22 mouse cellular contexts compared by ENCODE assay signal in genomic region chr14:61367290-61367689, GRCm38 (mm10). TPM values are rescaled to one million over a fixed set of nuclear protein-coding genes. Genes with fewer than 3 reads are reported as not detected.
DNase-seq lines count a peak whose midpoint lies in the region; ATAC-seq and TF ChIP-seq lines count a peak whose summit lies in the region.
"Had no signal": no experiment of that assay in that cellular context is flagged by ENCODE, and none has a peak within 500 bp of the region (broad histone marks: within the 10 kb centered on the region; RNA-seq: fewer than 3 reads in every experiment).

No protein-coding gene starts in this region.

- no peak for TF ChIP-seq CTCF in thymus, adult 2 months (IDR thresholded peaks at IDR 0.05; ENCODE audit: borderline replicate concordance, control insufficient read depth, extremely low read depth, insufficient read depth, low read length, poor library complexity)

- DNase-seq in cerebellum, postnatal 14 days: peak; percentile 42 to 55
- DNase-seq in cerebellum, adult 9-11 months: no peak
- no peak for DNase-seq in frontal cortex, postnatal 25 days (ENCODE audit: low spot score in 2 of 2)
- DNase-seq in right cerebral cortex, adult 18-20 months: peak; percentile 23
- DNase-seq in right cerebral cortex, adult 2 months (ENCODE audit: low spot score in 2 of 2): no peak
- DNase-seq in thymus, adult 2 months: no peak
- DNase-seq: adrenal gland, postnatal 36 days; heart, postnatal 36 days; kidney, adult 8-10 months; kidney, postnatal 10 days; lung, adult 18-20 months; lung, postnatal 10 days; right cerebral cortex, postnatal 14 days had no signal

- H3K27ac ChIP-seq in thymus, adult 2 months (ENCODE audit: control insufficient read depth, insufficient read depth, low read length): no peak overlapping the region
- H3K27ac ChIP-seq: embryonic facial prominence, embryonic 15.5 days; heart, embryonic 15.5 days; hindbrain, embryonic 14.5 days; limb, embryonic 13.5 days; liver, embryonic 12.5 days; stomach, postnatal 0 days had no signal

- ATAC-seq in frontal cortex, adult (ENCODE audit: low TSS enrichment): peak; percentile 91
- ATAC-seq: inflammation-experienced regulatory T-cells, adult 6 months; liver, embryonic 12.5 days; Patski had no signal

- H3K4me1 ChIP-seq in thymus, adult 2 months (replicated peaks; ENCODE audit: control insufficient read depth, insufficient read depth, low read length): no peaks in the 10 kb centered on the region
- H3K4me1 ChIP-seq: embryonic facial prominence, embryonic 15.5 days; heart, embryonic 15.5 days; limb, embryonic 13.5 days; liver, embryonic 12.5 days had no signal

- no peaks in the 10 kb centered on the region for H3K27me3 ChIP-seq in thymus, adult 2 months (ENCODE audit: control insufficient read depth, insufficient read depth, low read length)
- H3K27me3 ChIP-seq: embryonic facial prominence, embryonic 15.5 days; heart, embryonic 15.5 days; limb, embryonic 13.5 days; liver, embryonic 12.5 days; Patski had no signal

- peaks cover 30% of the 10 kb centered on the region for H3K36me3 ChIP-seq in thymus, adult 2 months (ENCODE audit: control insufficient read depth, insufficient read depth, low read length)

- WGBS in thymus, adult 2 months: 98% methylated on average over 2 of the region's 2 CpGs

- TF ChIP-seq POLR2A in thymus, adult 2 months (IDR thresholded peaks at IDR 0.05; ENCODE audit: control insufficient read depth, extremely low read depth, insufficient read depth, low read length, poor library complexity): no peak

- H3K4me3 ChIP-seq in thymus, adult 2 months (ENCODE audit: control insufficient read depth, insufficient read depth, low read length): no peak overlapping the region
- H3K4me3 ChIP-seq: embryonic facial prominence, embryonic 15.5 days; heart, embryonic 15.5 days; limb, embryonic 13.5 days; liver, embryonic 12.5 days had no signal

RNA-seq across cellular contexts. Expression of gene Ebpl, which starts 7.1 kb away (rescaled TPM):
- polyA plus RNA-seq in thymus, adult 2 months (2012; rRNA removed): 1.6 and 2.0 TPM in 2 replicates

RNA-seq across cellular contexts. Expression of gene Arl11, which starts 57.7 kb away (rescaled TPM):
- 2.5 and 3.4 TPM in 2 replicates for polyA plus RNA-seq in thymus, adult 2 months (2012; rRNA removed)
- polyA plus RNA-seq: Patski had no signal

Comparison
In these comparisons a context has a peak if more than half of its experiments do, and no peak if none do; other contexts are left out.
1. DNase-seq: peak in cerebellum, postnatal 14 days (2 of 2) and right cerebral cortex, adult 18-20 months (single experiment); none in cerebellum, adult 9-11 months (single experiment), frontal cortex, postnatal 25 days (0 of 2), right cerebral cortex, adult 2 months (0 of 2) and thymus, adult 2 months (single experiment).